Mouse (Mus musculus): ENCODE results near the gene Nrxn3.

The Nrxn3 gene

GRCm38 (mm10) chr12:88722691-88723070 lies at the start of gene Nrxn3:
Gene Nrxn3, plus strand, starts transcription at chr12:88722876.
- peak; percentile 60 for DNase-seq (ENCODE audit: low read depth, low spot score)

GRCm38 (mm10) chr12:88704159-88704846 lies 18.4 kb upstream of the Nrxn3 start:
- DNase-seq (ENCODE audit: low read depth, low spot score), result no peak

- no peak for DNase-seq (ENCODE audit: low read depth, low spot score)
Measured at GRCm38 (mm10) chr12:88705959-88706358, 16.7 kb upstream of the Nrxn3 start.

- DNase-seq (ENCODE audit: low read depth, low spot score), result no peak
Measured at GRCm38 (mm10) chr12:88707786-88708185, 14.9 kb upstream of the Nrxn3 start.

GRCm38 (mm10) chr12:88709223-88709622 lies 13.5 kb upstream of the Nrxn3 start:
- DNase-seq (ENCODE audit: low read depth, low spot score), result peak; percentile 82

GRCm38 (mm10) chr12:88713456-88713855 lies 9.2 kb upstream of the Nrxn3 start:
- no peak for DNase-seq (ENCODE audit: low read depth, low spot score)

GRCm38 (mm10) chr12:88722031-88722690 lies 515 bp upstream of the Nrxn3 start:
- DNase-seq (ENCODE audit: low read depth, low spot score), result no peak

GRCm38 (mm10) chr12:88726316-88726715 lies 3.6 kb downstream of the Nrxn3 start:
- no peak for DNase-seq (ENCODE audit: low read depth, low spot score)

- DNase-seq (ENCODE audit: low read depth, low spot score), result no peak
Measured at GRCm38 (mm10) chr12:88726755-88727154, 4.1 kb downstream of the Nrxn3 start.

- DNase-seq (ENCODE audit: low read depth, low spot score), result peak; percentile 6
Measured at GRCm38 (mm10) chr12:88730720-88731119, 8.0 kb downstream of the Nrxn3 start.

- DNase-seq (ENCODE audit: low read depth, low spot score), result no peak
Measured at GRCm38 (mm10) chr12:88735045-88735444, 12.4 kb downstream of the Nrxn3 start.

- DNase-seq (ENCODE audit: low read depth, low spot score), result no peak
Measured at GRCm38 (mm10) chr12:88737081-88737480, 14.4 kb downstream of the Nrxn3 start.

GRCm38 (mm10) chr12:88738616-88739015 lies 15.9 kb downstream of the Nrxn3 start:
- no peak for DNase-seq (ENCODE audit: low read depth, low spot score)

GRCm38 (mm10) chr12:88746788-88747187 lies 24.1 kb downstream of the Nrxn3 start:
- DNase-seq (ENCODE audit: low read depth, low spot score), result no peak

- no peak for DNase-seq (ENCODE audit: low read depth, low spot score)
Measured at GRCm38 (mm10) chr12:88764791-88765190, 42.1 kb downstream of the Nrxn3 start.

- DNase-seq (ENCODE audit: low read depth, low spot score), result no peak
Measured at GRCm38 (mm10) chr12:88774666-88775065, 52.0 kb downstream of the Nrxn3 start.

- DNase-seq (ENCODE audit: low read depth, low spot score), result no peak
Measured at GRCm38 (mm10) chr12:88778036-88778435, 55.4 kb downstream of the Nrxn3 start.

GRCm38 (mm10) chr12:88784199-88785147 lies 61.8 kb downstream of the Nrxn3 start:
- DNase-seq (ENCODE audit: low read depth, low spot score), result no peak

GRCm38 (mm10) chr12:88793314-88793713 lies 70.6 kb downstream of the Nrxn3 start:
- no peak for DNase-seq (ENCODE audit: low read depth, low spot score)

GRCm38 (mm10) chr12:88800990-88801655 lies 78.4 kb downstream of the Nrxn3 start:
- no peak for DNase-seq (ENCODE audit: low read depth, low spot score)

- no peak for DNase-seq (ENCODE audit: low read depth, low spot score)
Measured at GRCm38 (mm10) chr12:88801656-88802007, 79.0 kb downstream of the Nrxn3 start.

- DNase-seq (ENCODE audit: low read depth, low spot score), result no peak
Measured at GRCm38 (mm10) chr12:88808947-88809346, 86.3 kb downstream of the Nrxn3 start.
